Mouse (Mus musculus) midbrain, embryonic 13.5 days (tissue): ENCODE measurements around the gene Il7r. TPM values are rescaled to one million over a fixed set of nuclear protein-coding genes. Genes with fewer than 3 reads are reported as not detected.
"Not testable (repeated sequence)": the region's sequence is repeated elsewhere in the genome, so short reads cannot be mapped to it uniquely, and the experiment has no call there.

Experiments used
- ATAC-seq: fragments of 200-750 bp; cut with Nextera tagmentation; 2 replicates; pipeline ENCODE4 v1.8.0; 2017; ENCODE audit warnings: mild to moderate bottlenecking, moderate TSS enrichment, moderate library complexity
- H3K27ac ChIP-seq: fragments of 300-500 bp; sonication (generic); 2 replicates; pipeline ENCODE4 v1.5.1; 2015; ENCODE audit warnings: inconsistent platforms, mild to moderate bottlenecking, moderate library complexity
- H3K27me3 ChIP-seq: fragments of 300-500 bp; sonication (generic); 2 replicates; pipeline ENCODE4 v1.6.1; 2015; ENCODE audit warnings: mild to moderate bottlenecking, inconsistent platforms
- H3K36me3 ChIP-seq: fragments of 300-500 bp; sonication (generic); 2 replicates; pipeline ENCODE4 v1.6.1; 2015; ENCODE audit warnings: mild to moderate bottlenecking, inconsistent platforms
- H3K4me1 ChIP-seq: fragments of 300-500 bp; sonication (generic); replicated peaks from 2 replicates; pipeline ENCODE4 v1.6.1; 2015; ENCODE audit warnings: inconsistent platforms
- H3K4me2 ChIP-seq: fragments of 300-500 bp; sonication (generic); replicated peaks from 2 replicates; pipeline ENCODE4 v1.6.1; 2015; ENCODE audit warnings: moderate library complexity, mild to moderate bottlenecking, inconsistent platforms
- H3K4me3 ChIP-seq: fragments of 300-500 bp; sonication (generic); replicated peaks from 2 replicates; pipeline ENCODE4 v1.5.1; 2015; ENCODE audit warnings: mild to moderate bottlenecking, inconsistent platforms
- H3K9ac ChIP-seq: fragments of 300-500 bp; sonication (generic); replicated peaks from 2 replicates; pipeline ENCODE4 v1.6.1; 2015; ENCODE audit warnings: mild to moderate bottlenecking, inconsistent platforms
- H3K9me3 ChIP-seq: fragments of 300-500 bp; sonication (generic); 2 replicates; pipeline ENCODE4 v1.6.1; 2016; ENCODE audit warnings: mild to moderate bottlenecking, inconsistent platforms
- WGBS: fragments of 180-500 bp; shearing (Covaris S2); methylation state at CpG from one replicate; pipeline ENCODE4 v1.1.7; 2015; 5-methylcytosine and 5-hydroxymethylcytosine counted together
- polyA plus RNA-seq: library from polyadenylated mRNA; unstranded; fragments of >200 nt; fragmentation: Nextera tagmentation; extraction: Ambion mirVana; gene quantifications from 2 replicates; pipeline ENCODE4 v1.2.1, GENCODE M21; 2015

Gene Il7r
- polyA plus RNA-seq, result 0.07 TPM in 1 of 2 replicates, not detected in the other

DNA sequence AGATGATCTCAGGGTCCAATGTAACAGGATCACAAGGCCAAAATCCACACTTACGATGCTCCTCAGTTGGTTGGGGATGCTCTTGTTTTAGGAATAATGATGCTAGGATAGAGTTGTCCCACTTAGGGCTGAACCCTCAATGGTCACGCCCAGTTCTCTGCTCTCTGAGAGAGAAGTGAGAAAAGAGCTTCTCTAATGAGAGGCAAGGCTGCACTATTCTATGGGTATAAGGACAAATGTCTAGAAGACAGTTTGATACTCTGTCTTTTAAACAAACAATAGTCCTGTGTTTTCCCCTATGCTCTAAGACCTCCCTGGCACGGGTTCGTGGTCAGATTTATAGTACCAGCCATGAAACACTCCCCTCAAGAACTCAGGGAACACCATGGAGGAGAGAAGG is at the start of gene Il7r:
Gene Il7r, minus strand, starts transcription at position 101 of the 400 bp plus-strand sequence.
- WGBS, result 92% methylated on average over 4 of the region's 4 CpGs
- Histone ChIP-seq H3K4me1 (no peaks in the 10 kb centered on the region), H3K27ac (no peak within 1 kb of the TSS), H3K4me2 (no peak within 1 kb of the TSS), H3K9me3 (no peaks in the 10 kb centered on the region), H3K9ac (no peak within 1 kb of the TSS), H3K27me3 (no peaks in the 10 kb centered on the region), H3K4me3 (no peak within 1 kb of the TSS), H3K36me3 (no peaks in the 10 kb centered on the region)
- no peak for ATAC-seq

DNA sequence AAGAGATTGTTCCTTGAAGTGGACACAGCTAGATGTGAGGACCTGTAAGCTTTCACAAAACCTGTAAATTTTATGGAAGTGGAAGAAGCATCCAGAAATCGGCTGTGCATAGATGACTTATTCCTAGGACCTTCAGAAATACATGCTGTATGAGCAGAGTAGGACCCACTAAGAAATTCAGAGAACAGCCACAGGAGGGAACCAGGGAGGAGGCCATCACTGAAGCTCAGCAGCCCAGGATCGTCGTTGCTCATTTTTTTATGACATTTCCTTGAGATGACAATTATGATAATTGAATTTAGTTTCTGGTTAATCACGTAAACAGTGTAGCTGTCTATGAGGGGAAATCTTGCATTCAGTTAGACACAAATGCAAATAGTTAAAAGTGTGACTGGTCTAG is 47.3 kb upstream of the Il7r start:
- no peaks in the 10 kb centered on the region for H3K9me3 ChIP-seq
- 89% methylated on average over 4 of the region's 4 CpGs for WGBS

DNA sequence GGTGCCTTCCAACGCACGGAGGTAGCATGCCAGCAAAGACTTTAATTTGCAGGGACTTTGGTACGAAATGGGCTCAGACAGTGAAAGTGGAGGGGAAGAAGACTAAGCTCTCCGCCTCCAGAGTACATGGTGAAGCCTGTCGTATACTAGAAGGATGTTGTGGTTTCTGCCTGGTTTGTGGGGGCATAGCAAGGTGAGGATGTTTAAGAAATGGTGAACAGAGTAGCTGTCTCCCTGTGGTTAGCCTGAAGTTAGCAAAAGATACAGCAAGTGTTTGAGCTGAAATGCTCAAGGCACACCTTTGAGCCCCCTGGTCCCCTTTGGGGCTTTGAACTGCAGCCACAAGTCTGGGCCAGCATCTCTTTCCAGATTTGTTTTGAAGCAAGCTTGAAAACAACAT is 44.8 kb upstream of the Il7r start:
- no peak overlapping the region for H3K9ac ChIP-seq
- no peaks in the 10 kb centered on the region for H3K4me1 ChIP-seq
- WGBS, result 91% methylated on average over 5 of the region's 5 CpGs
- H3K27ac ChIP-seq, result no peak overlapping the region
- H3K36me3 ChIP-seq, result no peaks in the 10 kb centered on the region
- no peaks in the 10 kb centered on the region for H3K27me3 ChIP-seq
- no peak overlapping the region for H3K4me3 ChIP-seq
- no peak for ATAC-seq
- no peaks in the 10 kb centered on the region for H3K9me3 ChIP-seq
- H3K4me2 ChIP-seq, result no peak overlapping the region

More for the DNA sequence above, 47.3 kb upstream of the Il7r start:
- no peaks in the 10 kb centered on the region for H3K36me3 ChIP-seq
- no peak overlapping the region for H3K27ac ChIP-seq
- H3K9ac ChIP-seq, result no peak overlapping the region
- no peak overlapping the region for H3K4me2 ChIP-seq
- ATAC-seq, result no peak
- no peak overlapping the region for H3K4me3 ChIP-seq
- no peaks in the 10 kb centered on the region for H3K4me1 ChIP-seq
- H3K27me3 ChIP-seq, result no peaks in the 10 kb centered on the region

DNA sequence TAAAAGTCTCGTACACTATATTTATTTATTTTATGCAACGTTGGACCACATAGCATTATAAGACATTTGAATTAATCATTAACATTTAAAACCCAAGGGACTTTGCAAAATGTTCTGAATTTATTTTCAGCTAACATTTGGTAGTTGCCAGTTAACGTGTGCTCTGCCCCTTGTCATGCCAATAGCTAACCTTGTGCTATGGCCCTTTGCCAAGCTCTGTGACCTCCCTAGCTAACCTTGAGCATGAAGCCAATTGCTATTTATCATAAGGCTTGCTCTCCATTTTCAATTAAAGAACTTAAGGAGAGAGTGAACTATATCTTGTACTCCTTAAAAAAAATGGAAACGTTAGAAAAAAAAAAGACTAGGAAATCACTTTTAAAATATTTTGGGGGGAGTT is 43.4 kb upstream of the Il7r start:
- no peaks in the 10 kb centered on the region for H3K4me1 ChIP-seq
- no peak overlapping the region for H3K27ac ChIP-seq
- no peak overlapping the region for H3K4me2 ChIP-seq
- no peak overlapping the region for H3K9ac ChIP-seq
- no peaks in the 10 kb centered on the region for H3K27me3 ChIP-seq
- H3K9me3 ChIP-seq, result no peaks in the 10 kb centered on the region
- ATAC-seq, result no peak
- H3K36me3 ChIP-seq, result no peaks in the 10 kb centered on the region
- 88% methylated on average over 4 of the region's 4 CpGs for WGBS
- H3K4me3 ChIP-seq, result no peak overlapping the region

DNA sequence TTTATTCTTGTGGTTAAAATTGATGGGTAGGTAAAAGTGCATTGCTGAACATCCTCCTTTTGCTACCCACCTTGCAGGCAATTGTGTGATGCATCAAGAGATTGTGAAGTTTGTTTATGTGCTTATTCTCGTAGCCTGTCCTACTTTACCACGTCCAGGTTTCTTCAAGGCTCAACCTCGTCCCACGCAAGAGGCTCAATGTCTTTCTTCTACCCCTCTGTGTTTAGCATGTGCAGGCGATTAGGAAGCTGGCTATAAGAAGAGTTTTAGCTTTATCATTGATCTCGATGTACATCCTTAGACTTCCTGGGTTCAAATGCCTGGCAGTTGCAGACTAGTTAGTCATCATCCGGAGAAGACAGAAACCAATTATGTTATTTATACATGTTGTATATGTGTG is 42.7 kb upstream of the Il7r start:
- H3K36me3 ChIP-seq, result no peaks in the 10 kb centered on the region
- no peaks in the 10 kb centered on the region for H3K27me3 ChIP-seq
- no peak overlapping the region for H3K27ac ChIP-seq
- no peak overlapping the region for H3K4me3 ChIP-seq
- ATAC-seq, result no peak
- H3K4me2 ChIP-seq, result no peak overlapping the region
- H3K9ac ChIP-seq, result no peak overlapping the region
- H3K4me1 ChIP-seq, result no peaks in the 10 kb centered on the region
- 88% methylated on average over 7 of the region's 7 CpGs for WGBS
- H3K9me3 ChIP-seq, result no peaks in the 10 kb centered on the region

DNA sequence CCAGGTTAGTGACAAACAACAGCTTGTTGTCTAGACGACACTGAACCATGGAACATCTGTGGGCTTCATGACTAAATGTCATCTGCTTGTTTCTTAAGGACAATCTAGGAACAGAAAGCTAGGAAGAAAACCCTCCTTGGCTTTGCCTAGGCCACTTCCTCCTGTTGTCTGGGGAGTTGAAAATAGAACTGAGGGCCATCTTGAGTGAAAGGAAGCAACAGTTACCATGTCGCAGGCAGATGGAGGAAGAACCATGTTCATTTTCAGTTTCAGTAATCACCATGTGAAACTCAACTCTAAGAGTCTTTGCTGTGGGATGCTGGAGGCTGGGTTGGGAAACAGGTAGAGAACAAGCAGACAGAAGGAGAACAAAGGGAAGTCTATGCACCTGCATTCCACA is 41.9 kb upstream of the Il7r start:
- Histone ChIP-seq H3K4me2 (no peak overlapping the region), H3K36me3 (no peaks in the 10 kb centered on the region), H3K4me1 (no peaks in the 10 kb centered on the region), H3K9me3 (no peaks in the 10 kb centered on the region), H3K9ac (no peak overlapping the region), H3K4me3 (no peak overlapping the region), H3K27me3 (no peaks in the 10 kb centered on the region), H3K27ac (no peak overlapping the region)
- no peak for ATAC-seq
- 93% methylated on average over 2 of the region's 2 CpGs for WGBS

DNA sequence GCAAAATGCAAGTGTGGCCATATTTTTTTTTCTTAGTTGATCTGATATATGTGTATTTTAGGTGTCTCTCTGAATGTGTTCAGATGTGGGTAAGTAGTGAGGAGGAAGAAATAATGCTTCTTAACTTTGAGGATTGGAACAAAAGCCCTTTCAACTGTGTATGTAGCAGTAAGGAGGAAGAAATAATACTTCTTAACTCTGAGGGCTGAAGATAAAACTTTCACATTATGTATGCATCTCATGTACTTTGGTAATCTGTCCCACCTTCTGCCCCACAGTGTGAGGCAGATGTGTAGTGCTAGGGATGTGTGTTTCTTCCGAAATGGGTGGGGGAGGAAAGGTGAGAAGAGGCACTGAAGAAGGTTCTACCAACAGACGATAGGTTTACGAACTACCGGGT is 37.3 kb upstream of the Il7r start:
- Histone ChIP-seq H3K27me3 (no peaks in the 10 kb centered on the region), H3K9me3 (no peaks in the 10 kb centered on the region), H3K27ac (no peak overlapping the region), H3K4me1 (no peaks in the 10 kb centered on the region), H3K4me3 (no peak overlapping the region), H3K9ac (no peak overlapping the region), H3K4me2 (no peak overlapping the region), H3K36me3 (no peaks in the 10 kb centered on the region)
- WGBS, result 91% methylated on average over 4 of the region's 4 CpGs
- ATAC-seq, result no peak

DNA sequence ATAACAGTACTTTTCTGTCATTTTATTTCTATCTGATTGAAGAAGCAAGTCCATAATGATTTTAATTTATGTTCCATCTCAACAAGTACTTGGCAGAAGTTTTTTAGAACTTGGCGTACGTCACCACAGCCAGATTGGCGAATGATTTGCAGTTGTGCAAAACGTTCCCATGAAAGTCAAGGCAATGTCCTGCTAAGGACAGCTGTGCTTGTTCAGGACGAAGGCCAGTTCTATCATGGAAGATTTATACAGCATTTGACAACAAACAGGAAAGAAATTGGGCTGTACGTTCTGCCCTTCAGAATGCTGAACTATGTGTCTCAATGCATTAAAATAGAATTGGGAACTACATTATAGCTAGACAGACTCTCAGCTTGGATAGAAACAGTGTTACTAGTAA is 35.4 kb upstream of the Il7r start:
- Histone ChIP-seq H3K9me3 (no peaks in the 10 kb centered on the region), H3K4me3 (no peak overlapping the region), H3K27me3 (no peaks in the 10 kb centered on the region), H3K27ac (no peak overlapping the region), H3K9ac (no peak overlapping the region), H3K4me1 (no peaks in the 10 kb centered on the region), H3K36me3 (no peaks in the 10 kb centered on the region), H3K4me2 (no peak overlapping the region)
- ATAC-seq, result no peak
- WGBS, result 92% methylated on average over 6 of the region's 6 CpGs

DNA sequence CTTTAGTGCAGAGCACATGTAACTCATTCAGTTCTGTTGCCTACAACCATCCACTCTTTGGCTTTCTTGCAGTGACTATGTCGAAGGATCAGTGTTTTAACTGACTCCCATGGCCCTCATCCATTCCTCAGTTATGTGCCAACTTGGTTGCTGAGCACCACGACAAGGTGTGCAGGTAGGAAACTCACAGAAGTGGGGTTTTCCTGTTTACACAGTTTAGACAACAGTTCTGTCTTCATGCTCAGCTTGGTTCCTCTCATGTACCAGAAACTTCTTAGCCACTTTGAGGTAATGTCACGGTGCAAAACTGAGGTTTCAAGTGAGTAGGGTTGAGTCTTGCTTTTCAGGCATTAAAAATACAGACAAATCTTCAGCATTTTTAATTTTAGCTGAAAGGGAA is 34.2 kb upstream of the Il7r start:
- Histone ChIP-seq H3K9ac (no peak overlapping the region), H3K4me1 (no peaks in the 10 kb centered on the region), H3K4me2 (no peak overlapping the region), H3K36me3 (no peaks in the 10 kb centered on the region), H3K27me3 (no peaks in the 10 kb centered on the region), H3K27ac (no peak overlapping the region), H3K4me3 (no peak overlapping the region), H3K9me3 (no peaks in the 10 kb centered on the region)
- 82% methylated on average over 3 of the region's 3 CpGs for WGBS
- ATAC-seq, result no peak

DNA sequence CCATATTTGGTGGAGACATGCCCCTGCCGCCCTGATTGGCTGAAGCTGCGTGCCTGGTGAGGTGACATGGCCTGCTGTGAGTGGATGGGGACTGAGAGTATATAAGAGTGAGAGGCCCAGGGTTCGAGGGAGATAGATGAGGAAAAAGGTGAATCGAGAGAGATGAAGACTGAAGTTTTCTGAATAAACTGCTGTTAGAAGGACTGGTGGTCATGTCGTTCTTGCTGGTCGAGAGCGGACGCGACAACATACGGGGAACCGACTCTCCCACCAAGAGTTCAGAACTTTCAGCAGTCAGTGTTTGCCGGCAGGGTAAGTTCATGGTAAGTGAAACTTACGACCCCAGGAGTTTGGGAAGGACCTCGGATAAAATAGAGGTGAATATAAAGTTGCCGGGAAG is 27.3 kb upstream of the Il7r start:
- WGBS, result 95% methylated on average over 15 of the region's 15 CpGs
- not testable (repeated sequence) for H3K4me3 ChIP-seq, H3K36me3 ChIP-seq, ATAC-seq, H3K4me2 ChIP-seq, H3K9me3 ChIP-seq, H3K4me1 ChIP-seq, H3K27me3 ChIP-seq, H3K9ac ChIP-seq, H3K27ac ChIP-seq

DNA sequence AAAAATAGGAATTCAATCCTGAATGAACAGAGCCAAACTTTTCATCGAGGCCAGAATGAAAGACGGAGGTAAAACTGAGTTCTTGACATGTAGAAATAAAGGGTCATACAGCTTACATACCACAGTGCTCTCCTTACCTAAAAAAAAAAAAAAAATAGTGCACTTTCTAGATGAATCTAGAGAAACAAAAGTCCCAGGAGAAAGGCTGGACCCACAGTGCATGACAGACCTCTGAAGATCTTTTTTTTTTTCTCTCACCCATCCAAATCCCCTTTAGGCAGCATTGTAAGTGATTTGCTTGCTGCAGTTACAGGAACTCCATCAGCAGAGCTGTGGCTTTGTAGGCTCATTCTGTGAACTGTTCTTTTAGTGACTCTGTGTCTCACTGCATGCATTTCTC is 19.0 kb upstream of the Il7r start:
- Histone ChIP-seq H3K36me3 (no peaks in the 10 kb centered on the region), H3K27me3 (no peaks in the 10 kb centered on the region), H3K4me2 (no peak overlapping the region), H3K4me1 (no peaks in the 10 kb centered on the region), H3K4me3 (no peak overlapping the region), H3K27ac (no peak overlapping the region), H3K9ac (no peak overlapping the region), H3K9me3 (no peaks in the 10 kb centered on the region)
- ATAC-seq, result no peak
- WGBS, result 95% methylated on average over 2 of the region's 2 CpGs

DNA sequence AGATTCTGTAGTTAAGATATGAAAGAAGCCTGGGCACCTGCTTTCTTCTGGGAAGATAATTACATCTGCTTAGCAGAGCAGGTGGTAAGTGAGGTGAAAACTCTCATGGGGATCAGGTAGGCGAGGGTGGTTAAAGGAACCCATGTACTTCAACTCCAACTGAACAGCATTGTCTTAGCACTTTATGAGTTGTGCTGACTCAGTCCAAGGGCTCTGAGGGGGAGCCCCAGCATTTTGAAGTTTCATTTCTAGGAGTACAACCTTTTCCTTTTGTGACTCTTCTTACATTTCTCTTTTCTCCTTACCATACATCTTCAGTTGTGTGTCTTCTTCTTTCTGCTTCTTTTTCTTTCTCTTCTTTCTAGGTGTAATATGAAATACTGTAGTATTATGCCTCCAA is 5.2 kb upstream of the Il7r start:
- H3K36me3 ChIP-seq, result no peaks in the 10 kb centered on the region
- no peak overlapping the region for H3K4me3 ChIP-seq
- 68% methylated on average over 1 of the region's 1 CpGs for WGBS
- no peaks in the 10 kb centered on the region for H3K9me3 ChIP-seq
- H3K27ac ChIP-seq, result no peak overlapping the region
- H3K4me2 ChIP-seq, result no peak overlapping the region
- no peak for ATAC-seq
- H3K27me3 ChIP-seq, result no peaks in the 10 kb centered on the region
- no peaks in the 10 kb centered on the region for H3K4me1 ChIP-seq
- H3K9ac ChIP-seq, result no peak overlapping the region

DNA sequence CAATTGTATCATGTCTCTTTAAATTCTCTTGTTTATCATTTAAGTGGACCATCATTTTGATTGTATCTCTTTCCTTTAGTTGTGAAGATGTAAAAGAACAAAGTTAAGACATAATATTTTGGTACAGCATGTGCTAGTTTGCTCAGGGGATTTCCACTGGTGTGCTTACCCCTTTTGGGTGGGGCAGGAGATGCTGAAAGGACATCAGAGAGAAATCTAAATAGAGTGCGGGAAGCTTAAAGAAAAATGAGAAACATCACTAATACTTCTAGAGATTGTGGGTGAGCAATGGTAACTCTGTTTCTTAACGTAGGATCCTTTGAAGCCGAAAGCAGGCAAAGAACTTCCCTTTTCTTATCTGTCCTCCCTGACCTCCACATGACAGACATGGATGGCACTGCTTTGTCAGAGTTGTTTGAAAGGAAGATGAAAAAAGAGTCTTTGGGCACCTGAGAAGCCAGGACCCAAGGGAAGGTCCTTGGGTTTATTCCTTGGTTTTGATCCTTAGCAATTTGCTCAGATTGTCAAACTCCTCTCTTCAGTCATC is 3.5 kb upstream of the Il7r start:
- no peak overlapping the region for H3K4me2 ChIP-seq
- H3K9me3 ChIP-seq, result no peaks in the 10 kb centered on the region
- WGBS, result 98% methylated on average over 3 of the region's 3 CpGs
- no peak overlapping the region for H3K27ac ChIP-seq
- ATAC-seq, result no peak
- no peaks in the 10 kb centered on the region for H3K36me3 ChIP-seq
- H3K27me3 ChIP-seq, result no peaks in the 10 kb centered on the region
- no peak overlapping the region for H3K4me3 ChIP-seq
- no peaks in the 10 kb centered on the region for H3K4me1 ChIP-seq
- no peak overlapping the region for H3K9ac ChIP-seq
